Mouse (Mus musculus): ENCODE results near the gene Gbf1. TPM values are rescaled to one million over a fixed set of nuclear protein-coding genes. Genes with fewer than 3 reads are reported as not detected.

Gbf1 gene
- polyA plus RNA-seq, 1 experiment = 146 TPM

GRCm38 (mm10) chr19:46234450-46234849 lies 82.1 kb downstream of the Gbf1 start:
- TF ChIP-seq POLR2A (IDR thresholded peaks at IDR 0.05; ENCODE audit: low read depth, low read length) (no peak), CTCF (IDR thresholded peaks at IDR 0.05; ENCODE audit: extremely low read depth, insufficient read length, insufficient replicate concordance, low read depth, low read length) (no peak)
- H3K27ac ChIP-seq (ENCODE audit: insufficient read depth, low read depth, low read length) = no peak overlapping the region
- H3K27me3 ChIP-seq (ENCODE audit: control insufficient read depth, insufficient read depth, low read length) = no peaks in the 10 kb centered on the region
- no peaks in the 10 kb centered on the region for H3K4me1 ChIP-seq (ENCODE audit: control insufficient read depth, insufficient read depth, insufficient read length, low read length)
- H3K4me3 ChIP-seq (ENCODE audit: low read depth, low read length) = no peak overlapping the region
- peaks cover 11% of the 10 kb centered on the region; the same call in 1 of the 2 replicates for H3K36me3 ChIP-seq (ENCODE audit: control insufficient read depth, insufficient read depth, low read length)
- WGBS = 81% methylated on average over 2 of the region's 2 CpGs

GRCm38 (mm10) chr19:46236658-46237057 lies 84.3 kb downstream of the Gbf1 start:
- Histone ChIP-seq H3K4me1 (ENCODE audit: control insufficient read depth, insufficient read depth, insufficient read length, low read length) (no peaks in the 10 kb centered on the region), H3K27ac (ENCODE audit: insufficient read depth, low read depth, low read length) (no peak overlapping the region), H3K27me3 (ENCODE audit: control insufficient read depth, insufficient read depth, low read length) (no peaks in the 10 kb centered on the region), H3K4me3 (ENCODE audit: low read depth, low read length) (no peak overlapping the region), H3K36me3 (ENCODE audit: control insufficient read depth, insufficient read depth, low read length) (peaks cover 11% of the 10 kb centered on the region; the same call in 1 of the 2 replicates)
- WGBS = 86% methylated on average over 5 of the region's 5 CpGs
- no peak for TF ChIP-seq CTCF (IDR thresholded peaks at IDR 0.05; ENCODE audit: extremely low read depth, insufficient read length, insufficient replicate concordance, low read depth, low read length)
- TF ChIP-seq POLR2A (IDR thresholded peaks at IDR 0.05; ENCODE audit: low read depth, low read length) = no peak

- no peak overlapping the region for H3K4me3 ChIP-seq (ENCODE audit: low read depth, low read length)
- WGBS = 70% methylated on average over 2 of the region's 2 CpGs
- peaks cover 11% of the 10 kb centered on the region; the same call in 1 of the 2 replicates for H3K36me3 ChIP-seq (ENCODE audit: control insufficient read depth, insufficient read depth, low read length)
- no peak for TF ChIP-seq CTCF (IDR thresholded peaks at IDR 0.05; ENCODE audit: extremely low read depth, insufficient read length, insufficient replicate concordance, low read depth, low read length)
- TF ChIP-seq POLR2A (IDR thresholded peaks at IDR 0.05; ENCODE audit: low read depth, low read length) = no peak
- no peak overlapping the region for H3K27ac ChIP-seq (ENCODE audit: insufficient read depth, low read depth, low read length)
- no peaks in the 10 kb centered on the region for H3K4me1 ChIP-seq (ENCODE audit: control insufficient read depth, insufficient read depth, insufficient read length, low read length)
- no peaks in the 10 kb centered on the region for H3K27me3 ChIP-seq (ENCODE audit: control insufficient read depth, insufficient read depth, low read length)
Measured at GRCm38 (mm10) chr19:46240246-46240645, 87.9 kb downstream of the Gbf1 start.

GRCm38 (mm10) chr19:46242416-46242815 lies 90.1 kb downstream of the Gbf1 start:
- Histone ChIP-seq H3K36me3 (ENCODE audit: control insufficient read depth, insufficient read depth, low read length) (peaks cover 16% of the 10 kb centered on the region), H3K27ac (ENCODE audit: insufficient read depth, low read depth, low read length) (no peak overlapping the region), H3K27me3 (ENCODE audit: control insufficient read depth, insufficient read depth, low read length) (no peaks in the 10 kb centered on the region), H3K4me3 (ENCODE audit: low read depth, low read length) (no peak overlapping the region), H3K4me1 (ENCODE audit: control insufficient read depth, insufficient read depth, insufficient read length, low read length) (no peaks in the 10 kb centered on the region)
- TF ChIP-seq CTCF (IDR thresholded peaks at IDR 0.05; ENCODE audit: extremely low read depth, insufficient read length, insufficient replicate concordance, low read depth, low read length) (no peak), POLR2A (IDR thresholded peaks at IDR 0.05; ENCODE audit: low read depth, low read length) (no peak)
- WGBS = 71% methylated on average over 5 of the region's 5 CpGs

GRCm38 (mm10) chr19:46244628-46245027 lies 92.3 kb downstream of the Gbf1 start:
- TF ChIP-seq POLR2A (IDR thresholded peaks at IDR 0.05; ENCODE audit: low read depth, low read length) (no peak), CTCF (IDR thresholded peaks at IDR 0.05; ENCODE audit: extremely low read depth, insufficient read length, insufficient replicate concordance, low read depth, low read length) (no peak)
- Histone ChIP-seq H3K36me3 (ENCODE audit: control insufficient read depth, insufficient read depth, low read length) (peaks cover 28% of the 10 kb centered on the region), H3K4me1 (ENCODE audit: control insufficient read depth, insufficient read depth, insufficient read length, low read length) (no peaks in the 10 kb centered on the region), H3K4me3 (ENCODE audit: low read depth, low read length) (no peak overlapping the region), H3K27ac (ENCODE audit: insufficient read depth, low read depth, low read length) (no peak overlapping the region), H3K27me3 (ENCODE audit: control insufficient read depth, insufficient read depth, low read length) (no peaks in the 10 kb centered on the region)
- 42% methylated on average over 5 of the region's 5 CpGs for WGBS

GRCm38 (mm10) chr19:46248991-46249390 lies 96.7 kb downstream of the Gbf1 start:
- no peak overlapping the region for H3K27ac ChIP-seq (ENCODE audit: insufficient read depth, low read depth, low read length)
- no peaks in the 10 kb centered on the region for H3K4me1 ChIP-seq (ENCODE audit: control insufficient read depth, insufficient read depth, insufficient read length, low read length)
- no peak overlapping the region for H3K4me3 ChIP-seq (ENCODE audit: low read depth, low read length)
- TF ChIP-seq CTCF (IDR thresholded peaks at IDR 0.05; ENCODE audit: extremely low read depth, insufficient read length, insufficient replicate concordance, low read depth, low read length) = no peak
- TF ChIP-seq POLR2A (IDR thresholded peaks at IDR 0.05; ENCODE audit: low read depth, low read length) = no peak
- peaks cover 41% of the 10 kb centered on the region for H3K36me3 ChIP-seq (ENCODE audit: control insufficient read depth, insufficient read depth, low read length)
- no peaks in the 10 kb centered on the region for H3K27me3 ChIP-seq (ENCODE audit: control insufficient read depth, insufficient read depth, low read length)
- WGBS = 44% methylated on average over 7 of the region's 7 CpGs

GRCm38 (mm10) chr19:46254163-46254752 lies 101.9 kb downstream of the Gbf1 start:
- no peaks in the 10 kb centered on the region for H3K27me3 ChIP-seq (ENCODE audit: control insufficient read depth, insufficient read depth, low read length)
- H3K27ac ChIP-seq (ENCODE audit: insufficient read depth, low read depth, low read length) = no peak overlapping the region
- H3K36me3 ChIP-seq (ENCODE audit: control insufficient read depth, insufficient read depth, low read length) = peaks cover 54% of the 10 kb centered on the region

More at GRCm38 (mm10) chr19:46254163-46254752, 101.9 kb downstream of the Gbf1 start:
- WGBS = 42% methylated on average over 7 of the region's 7 CpGs
- H3K4me1 ChIP-seq (ENCODE audit: control insufficient read depth, insufficient read depth, insufficient read length, low read length) = no peaks in the 10 kb centered on the region
- H3K4me3 ChIP-seq (ENCODE audit: low read depth, low read length) = no peak overlapping the region
- no peak for TF ChIP-seq POLR2A (IDR thresholded peaks at IDR 0.05; ENCODE audit: low read depth, low read length)
- TF ChIP-seq CTCF (IDR thresholded peaks at IDR 0.05; ENCODE audit: extremely low read depth, insufficient read length, insufficient replicate concordance, low read depth, low read length) = no peak
